Mouse (Mus musculus): ENCODE results near the gene Nubp1.

DNA sequence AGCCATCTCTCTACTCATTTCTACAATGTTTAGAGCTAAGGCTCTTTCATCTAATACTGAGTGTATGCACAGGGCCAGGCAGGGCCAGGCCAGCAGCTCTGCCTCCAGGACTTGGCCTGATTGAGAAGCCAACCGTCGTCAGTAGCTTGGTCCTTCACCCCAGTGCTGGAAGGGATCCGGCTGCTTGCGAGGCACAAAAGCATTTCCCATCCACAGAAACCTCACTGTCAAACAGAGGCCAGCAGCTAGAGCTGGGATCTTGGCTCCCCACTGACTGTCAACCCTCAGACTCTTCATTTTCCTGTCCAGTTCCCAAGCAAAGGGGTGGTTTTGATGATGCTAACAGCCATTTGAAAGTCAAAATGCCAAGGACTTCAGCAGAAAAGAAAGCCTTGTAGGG lies 39.4 kb upstream of the Nubp1 start:
- TF ChIP-seq POLR2A (IDR thresholded peaks at IDR 0.05; ENCODE audit: low read depth, low read length) (no peak), CTCF (IDR thresholded peaks at IDR 0.05; ENCODE audit: extremely low read depth, insufficient read depth, insufficient read length, insufficient replicate concordance) (no peak)
